In the genomic region with DNA sequence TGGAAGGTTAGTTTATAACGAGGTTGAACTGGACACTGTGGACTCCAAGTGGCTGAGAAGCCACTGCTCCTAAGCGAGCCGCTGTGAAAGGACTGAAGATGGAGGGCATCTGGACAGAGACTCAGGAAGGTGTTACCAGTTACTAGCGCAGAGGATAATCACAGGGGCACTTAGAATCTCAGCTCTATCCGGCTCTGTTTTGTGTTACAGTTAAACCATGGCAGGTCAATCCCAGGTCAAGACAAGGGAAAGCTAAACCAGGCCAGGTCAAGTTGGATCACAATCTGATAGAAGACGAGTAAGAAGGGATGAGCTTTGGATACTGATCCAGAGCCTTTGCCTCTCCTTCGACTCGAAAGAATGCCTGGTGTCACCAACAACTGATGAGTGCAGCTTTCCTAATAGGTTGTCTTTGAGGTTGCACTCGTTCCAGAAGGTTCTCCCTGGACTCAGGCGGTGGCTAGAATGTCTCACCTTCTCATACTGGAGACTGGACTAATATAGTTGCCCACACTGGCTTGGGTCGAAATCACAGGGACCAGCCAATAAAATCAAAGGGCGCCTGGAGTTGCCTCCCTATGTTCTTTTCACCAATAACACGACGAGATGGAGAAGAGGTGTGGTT, we compare ENCODE assay signal across 8 mouse cellular contexts. TPM values are rescaled to one million over a fixed set of nuclear protein-coding genes. Genes with fewer than 3 reads are reported as not detected.
DNase-seq lines count a peak whose midpoint lies in the region; ATAC-seq lines count a peak whose summit lies in the region.

No protein-coding gene starts in this region.

- DNase-seq in lung, postnatal 10 days = no peak
- peak; percentile 37 for DNase-seq in forebrain, embryonic 10.5 days (ENCODE audit: extremely low spot score, low spot score)
- DNase-seq in limb, embryonic 11.5 days (ENCODE audit: low spot score) = no peak
- DNase-seq in left cerebral cortex, adult 18-20 months (ENCODE audit: low spot score in 2 of 2) = no peak
- DNase-seq in left cerebral cortex, postnatal 4 days = no peak
- DNase-seq in T-cell, adult 2 months (ENCODE audit: low spot score) = no peak

- H3K9ac ChIP-seq in lung, embryonic 16.5 days (ENCODE audit: low read length) = no peak overlapping the region; the same call in 1 of the 2 replicates
- H3K9ac ChIP-seq in limb, embryonic 11.5 days (ENCODE audit: low read length) = no peak overlapping the region
- 0 out of 2 replicates have a peak overlapping the region, but pooled peaks have one; percentile 1 for H3K9ac ChIP-seq in neural tube, embryonic 15.5 days (replicated peaks)

- H3K4me2 ChIP-seq in lung, embryonic 16.5 days (ENCODE audit: low read depth, low read length) = peak overlapping the region; percentile 74
- H3K4me2 ChIP-seq in limb, embryonic 11.5 days (ENCODE audit: low read depth, severe bottlenecking) = peak overlapping the region; percentile 67
- H3K4me2 ChIP-seq in neural tube, embryonic 15.5 days = peak overlapping the region; percentile 95

- peaks cover 7% of the 10 kb centered on the region; the same call in 1 of the 2 replicates for H3K27me3 ChIP-seq in lung, embryonic 16.5 days (ENCODE audit: control insufficient read depth, insufficient read depth, low read depth, low read length)
- peaks cover 28% of the 10 kb centered on the region for H3K27me3 ChIP-seq in forebrain, embryonic 10.5 days (ENCODE audit: poor library complexity, severe bottlenecking)
- H3K27me3 ChIP-seq in limb, embryonic 11.5 days (ENCODE audit: control insufficient read depth, insufficient read depth, low read length) = no peaks in the 10 kb centered on the region
- no peaks in the 10 kb centered on the region for H3K27me3 ChIP-seq in neural tube, embryonic 15.5 days (replicated peaks)

- H3K27ac ChIP-seq in lung, embryonic 16.5 days (ENCODE audit: low read length) = 0 out of 2 replicates have a peak overlapping the region, but pooled peaks have one; percentile 32
- H3K27ac ChIP-seq in forebrain, embryonic 10.5 days = peak overlapping the region; percentile 98
- no peak overlapping the region for H3K27ac ChIP-seq in limb, embryonic 11.5 days (replicated peaks; ENCODE audit: low read depth, low read length)
- H3K27ac ChIP-seq in neural tube, embryonic 15.5 days (replicated peaks) = peak overlapping the region; percentile 94

- H3K9me3 ChIP-seq in lung, embryonic 16.5 days (ENCODE audit: control insufficient read depth, low read length) = no peaks in the 10 kb centered on the region
- H3K9me3 ChIP-seq in forebrain, embryonic 10.5 days = no peaks in the 10 kb centered on the region
- no peaks in the 10 kb centered on the region for H3K9me3 ChIP-seq in limb, embryonic 11.5 days (ENCODE audit: control insufficient read depth, low read length)
- no peaks in the 10 kb centered on the region for H3K9me3 ChIP-seq in neural tube, embryonic 15.5 days (replicated peaks)

- ATAC-seq in lung, embryonic 16.5 days (ENCODE audit: low read depth) = no peak
- ATAC-seq in limb, embryonic 11.5 days (ENCODE audit: insufficient number of reproducible peaks, low FRiP score, low TSS enrichment, low read depth) = no peak
- no peak for ATAC-seq in neural tube, embryonic 15.5 days (ENCODE audit: low FRiP score)

- intact Hi-C loops in left cerebral cortex, postnatal 4 days (cut with DNase I) = no loop called here

- H3K4me3 ChIP-seq in lung, embryonic 16.5 days (ENCODE audit: low read length) = peak overlapping the region; percentile 82
- H3K4me3 ChIP-seq in forebrain, embryonic 10.5 days = peak overlapping the region; percentile 90
- peak overlapping the region; percentile 79 for H3K4me3 ChIP-seq in limb, embryonic 11.5 days (ENCODE audit: low read depth, low read length)
- peak overlapping the region; percentile 63 for H3K4me3 ChIP-seq in neural tube, embryonic 15.5 days (replicated peaks)

- H3K36me3 ChIP-seq in lung, embryonic 16.5 days (ENCODE audit: control insufficient read depth, insufficient read depth, low read length) = no peaks in the 10 kb centered on the region
- peaks cover 9% of the 10 kb centered on the region; the same call in 1 of the 2 replicates for H3K36me3 ChIP-seq in forebrain, embryonic 10.5 days (replicated peaks)
- no peaks in the 10 kb centered on the region for H3K36me3 ChIP-seq in limb, embryonic 11.5 days (ENCODE audit: control insufficient read depth, insufficient read depth, low read length)
- H3K36me3 ChIP-seq in neural tube, embryonic 15.5 days = no peaks in the 10 kb centered on the region

- WGBS in lung, embryonic 16.5 days = 10% methylated on average over 14 of the region's 14 CpGs
- 17% methylated on average over 14 of the region's 14 CpGs for WGBS in forebrain, embryonic 10.5 days
- WGBS in limb, embryonic 11.5 days = 8% methylated on average over 14 of the region's 14 CpGs
- 8% methylated on average over 14 of the region's 14 CpGs for WGBS in neural tube, embryonic 15.5 days

- H3K4me1 ChIP-seq in lung, embryonic 16.5 days (replicated peaks; ENCODE audit: control insufficient read depth, insufficient read depth, low read length) = peaks cover 11% of the 10 kb centered on the region
- H3K4me1 ChIP-seq in forebrain, embryonic 10.5 days = peaks cover 80% of the 10 kb centered on the region
- H3K4me1 ChIP-seq in limb, embryonic 11.5 days (ENCODE audit: control insufficient read depth, insufficient read depth, low read length) = peaks cover 17% of the 10 kb centered on the region; the same call in 1 of the 2 replicates
- peaks cover 82% of the 10 kb centered on the region for H3K4me1 ChIP-seq in neural tube, embryonic 15.5 days

RNA-seq across cellular contexts. Expression of gene Dnajb5, which starts 0.5 kb away (rescaled TPM):
- 6.2 and 7.3 TPM in 2 replicates for polyA plus RNA-seq in lung, embryonic 16.5 days (2015; fragmentation: Nextera tagmentation; extraction: Ambion mirVana)
- polyA plus RNA-seq in forebrain, embryonic 10.5 days (2016; fragmentation: Nextera tagmentation; extraction: Ambion mirVana) = 11.5 and 16.2 TPM in 2 replicates
- 7.3 and 7.6 TPM in 2 replicates for polyA plus RNA-seq in limb, embryonic 11.5 days (2014; fragmentation: Nextera tagmentation; extraction: Ambion mirVana)
- 44.3 and 48.7 TPM in 2 replicates for polyA plus RNA-seq in neural tube, embryonic 15.5 days (2015; fragmentation: Nextera tagmentation; extraction: Ambion mirVana)
- total RNA-seq in left cerebral cortex, adult 18-20 months (2021) = 100 to 1,000 TPM; 262 to 268 TPM
- total RNA-seq in left cerebral cortex, postnatal 4 days (2021) = 100 to 1,000 TPM; 152 to 156 TPM

RNA-seq across cellular contexts. Expression of gene 1700022I11Rik, which starts 20.2 kb away (rescaled TPM):
- 0.44 and 0.53 TPM in 2 replicates for polyA plus RNA-seq in lung, embryonic 16.5 days (2015; fragmentation: Nextera tagmentation; extraction: Ambion mirVana)
- 0.27 and 0.52 TPM in 2 replicates for polyA plus RNA-seq in forebrain, embryonic 10.5 days (2016; fragmentation: Nextera tagmentation; extraction: Ambion mirVana)
- 0.45 and 0.56 TPM in 2 replicates for polyA plus RNA-seq in limb, embryonic 11.5 days (2014; fragmentation: Nextera tagmentation; extraction: Ambion mirVana)
- polyA plus RNA-seq in neural tube, embryonic 15.5 days (2015; fragmentation: Nextera tagmentation; extraction: Ambion mirVana) = 0.31 and 0.50 TPM in 2 replicates
- total RNA-seq in left cerebral cortex, adult 18-20 months (2021) = not detected
- not detected for total RNA-seq in left cerebral cortex, postnatal 4 days (2021)

RNA-seq across cellular contexts. Expression of gene Phf24, which starts 32.7 kb away (rescaled TPM):
- polyA plus RNA-seq in lung, embryonic 16.5 days (2015; fragmentation: Nextera tagmentation; extraction: Ambion mirVana) = 0.39 and 0.50 TPM in 2 replicates
- 0.33 and 0.51 TPM in 2 replicates for polyA plus RNA-seq in forebrain, embryonic 10.5 days (2016; fragmentation: Nextera tagmentation; extraction: Ambion mirVana)
- polyA plus RNA-seq in limb, embryonic 11.5 days (2014; fragmentation: Nextera tagmentation; extraction: Ambion mirVana) = 0.04 and 0.21 TPM in 2 replicates
- 40.2 and 46.1 TPM in 2 replicates for polyA plus RNA-seq in neural tube, embryonic 15.5 days (2015; fragmentation: Nextera tagmentation; extraction: Ambion mirVana)
- 100 to 1,000 TPM; 366 to 369 TPM for total RNA-seq in left cerebral cortex, adult 18-20 months (2021)
- 100 to 1,000 TPM; 156 to 162 TPM for total RNA-seq in left cerebral cortex, postnatal 4 days (2021)

RNA-seq across cellular contexts. Expression of gene Vcp, which starts 51.1 kb away (rescaled TPM):
- polyA plus RNA-seq in lung, embryonic 16.5 days (2015; fragmentation: Nextera tagmentation; extraction: Ambion mirVana) = 482 and 519 TPM in 2 replicates
- 655 and 667 TPM in 2 replicates for polyA plus RNA-seq in forebrain, embryonic 10.5 days (2016; fragmentation: Nextera tagmentation; extraction: Ambion mirVana)
- 654 and 670 TPM in 2 replicates for polyA plus RNA-seq in limb, embryonic 11.5 days (2014; fragmentation: Nextera tagmentation; extraction: Ambion mirVana)
- polyA plus RNA-seq in neural tube, embryonic 15.5 days (2015; fragmentation: Nextera tagmentation; extraction: Ambion mirVana) = 477 and 496 TPM in 2 replicates
- total RNA-seq in left cerebral cortex, adult 18-20 months (2021) = 100 to 1,000 TPM; 180 to 185 TPM
- total RNA-seq in left cerebral cortex, postnatal 4 days (2021) = 100 to 1,000 TPM; 244 to 265 TPM

Comparison
In these comparisons a context has a peak if more than half of its experiments do, and no peak if none do; other contexts are left out.
1. RNA of gene Phf24, which starts 32.7 kb away (polyA plus RNA-seq): 40.2 to 46.1 TPM in neural tube, embryonic 15.5 days; 0.33 to 0.51 TPM in forebrain, embryonic 10.5 days, 0.39 to 0.50 TPM in lung, embryonic 16.5 days and 0.04 to 0.21 TPM in limb, embryonic 11.5 days; every median in the first group is over 10 times any median in the second.
2. Peak in every context shown above with its lines, with median percentiles within 50 percentile points of each other: H3K4me2 ChIP-seq and H3K4me3 ChIP-seq.